Mouse (Mus musculus) left cerebral cortex, adult 2 months (tissue): ENCODE measurements around the gene 5330417H12Rik. TPM values are rescaled to one million over a fixed set of nuclear protein-coding genes. Genes with fewer than 3 reads are reported as not detected.

Experiments
- DNase-seq, 2 experiments: peaks; one replicate each; pipeline ENCODE4 v3.0.0; 2021 to 2022; ENCODE audit warnings: low spot score in 2 of 2, mixed read lengths in 1 of 2; ENCODE audit errors: extremely low spot score in 1 of 2
- H3K27ac ChIP-seq: fragments of 200-600 bp; 2 replicates; pipeline ENCODE4 v1.8.1; 2022
- H3K4me3 ChIP-seq: fragments of 200-600 bp; 2 replicates; pipeline ENCODE4 v1.8.1; 2022
- CTCF ChIP-seq: fragments of 200-600 bp; IDR thresholded peaks from 2 replicates; pipeline ENCODE4 v1.8.1; 2022; ENCODE audit warnings: antibody characterized with exemption, mild to moderate bottlenecking, moderate library complexity
- intact Hi-C: fragments of 180-260 bp; cut with DNase I; formaldehyde crosslinking; loops from one replicate; pipeline ENCODE4 v1.15.1; 2025
- total RNA-seq, 2 experiments: library from RNA; stranded (reverse); gene quantifications; 2 replicates each; pipeline ENCODE4 v1.2.3; 2021

The 5330417H12Rik gene
- total RNA-seq, 2 experiments from 2014 or later: not detected

GRCm38 (mm10) chr7:107594857-107595402 is 30.0 kb downstream of the 5330417H12Rik start, which contains the start of gene Ppfibp2:
TSS of gene Ppfibp2 (plus strand) at chr7:107595207.
- H3K4me3 ChIP-seq: peak within 1 kb of the TSS; percentile 55
- DNase-seq: peak; percentile 76 to 85
- no peak for TF ChIP-seq CTCF
- intact Hi-C loops: loop anchor here (5.0 kb wide), 2 partner anchors 62 to 152 kb away; no protein-coding TSS in a partner anchor
- H3K27ac ChIP-seq: peak within 1 kb of the TSS; percentile 64

GRCm38 (mm10) chr7:107594325-107594856 is 30.6 kb downstream of the 5330417H12Rik start:
- Histone ChIP-seq H3K4me3 (peak overlapping the region; percentile 55), H3K27ac (peak overlapping the region; percentile 64)
- DNase-seq: peak; percentile 25 to 32
- TF ChIP-seq CTCF: peak; percentile 66
- intact Hi-C loops: no loop called here

- DNase-seq: no peak
- intact Hi-C loops: no loop called here
- Histone ChIP-seq H3K4me3 (no peak overlapping the region), H3K27ac (peak overlapping the region; percentile 64; the same call in 1 of the 2 replicates)
- no peak for TF ChIP-seq CTCF
These were observed 31.1 kb downstream of the 5330417H12Rik start for GRCm38 (mm10) chr7:107593904-107594303.

GRCm38 (mm10) chr7:107592641-107593040 is 32.3 kb downstream of the 5330417H12Rik start:
- DNase-seq: peak in 1 of 2 experiments; percentile 11
- intact Hi-C loops: no loop called here
- no peak for TF ChIP-seq CTCF
- no peak overlapping the region for H3K4me3 ChIP-seq
- no peak overlapping the region for H3K27ac ChIP-seq

GRCm38 (mm10) chr7:107574276-107574675 is 50.7 kb downstream of the 5330417H12Rik start:
- Histone ChIP-seq H3K27ac (no peak overlapping the region), H3K4me3 (no peak overlapping the region)
- no peak for TF ChIP-seq CTCF
- intact Hi-C loops: no loop called here
- DNase-seq: no peak

Other genes starting within 250 kb of the 5330417H12Rik start
- 1 to 10 TPM; 8.3 to 9.2 TPM for gene Olfml1, start 57.7 kb downstream of the 5330417H12Rik start, total RNA-seq
- gene Ppfibp2, start 30.0 kb downstream of the 5330417H12Rik start, total RNA-seq: 1 to 10 TPM; 6.9 TPM
- gene Cyb5r2, start 132.9 kb upstream of the 5330417H12Rik start, total RNA-seq: not detected
- gene Ovch2, start 176.0 kb upstream of the 5330417H12Rik start, total RNA-seq: not detected
- not detected for gene Olfr467, start 187.1 kb upstream of the 5330417H12Rik start, total RNA-seq
- not detected for gene Olfr469, start 200.4 kb upstream of the 5330417H12Rik start, total RNA-seq
- not detected for gene Olfr470, start 222.3 kb upstream of the 5330417H12Rik start, total RNA-seq